Mouse (Mus musculus) heart, adult 2 months (tissue): ENCODE data around the gene Olfr1391.
"Not testable (repeated sequence)": the region's sequence is repeated elsewhere in the genome, so short reads cannot be mapped to it uniquely, and the experiment has no call there.

Experiments used
- CTCF ChIP-seq: fragments of 200-600 bp; IDR thresholded peaks from 2 replicates; pipeline ENCODE4 v1.8.1; 2022; ENCODE audit warnings: antibody characterized with exemption, mild to moderate bottlenecking, moderate library complexity
- EP300 ChIP-seq: fragments of 200-500 bp; IDR thresholded peaks from 2 replicates; pipeline ENCODE4 v1.6.1; 2011; ENCODE audit warnings: low read depth, low read length, control low read depth; ENCODE audit not compliant: insufficient read depth
- POLR2A ChIP-seq: fragments of 200-500 bp; IDR thresholded peaks from 2 replicates; pipeline ENCODE4 v1.6.1; 2011; ENCODE audit warnings: mild to moderate bottlenecking, low read depth, low read length, control low read depth; ENCODE audit not compliant: insufficient read depth

- not testable (repeated sequence) for TF ChIP-seq CTCF, POLR2A, EP300
Observed at GRCm38 (mm10) chr11:49284982-49285381, 37.6 kb upstream of the Olfr1391 start, which contains the start of gene Olfr1392.
